Mouse (Mus musculus): ENCODE measurements at regions not wholly inside any gene's neighbourhood (a gene's known extent, or its start where the extent isn't known, plus 50 kb on each side); places are given as distances from the start of the nearest gene placed in this dataset.

DNA sequence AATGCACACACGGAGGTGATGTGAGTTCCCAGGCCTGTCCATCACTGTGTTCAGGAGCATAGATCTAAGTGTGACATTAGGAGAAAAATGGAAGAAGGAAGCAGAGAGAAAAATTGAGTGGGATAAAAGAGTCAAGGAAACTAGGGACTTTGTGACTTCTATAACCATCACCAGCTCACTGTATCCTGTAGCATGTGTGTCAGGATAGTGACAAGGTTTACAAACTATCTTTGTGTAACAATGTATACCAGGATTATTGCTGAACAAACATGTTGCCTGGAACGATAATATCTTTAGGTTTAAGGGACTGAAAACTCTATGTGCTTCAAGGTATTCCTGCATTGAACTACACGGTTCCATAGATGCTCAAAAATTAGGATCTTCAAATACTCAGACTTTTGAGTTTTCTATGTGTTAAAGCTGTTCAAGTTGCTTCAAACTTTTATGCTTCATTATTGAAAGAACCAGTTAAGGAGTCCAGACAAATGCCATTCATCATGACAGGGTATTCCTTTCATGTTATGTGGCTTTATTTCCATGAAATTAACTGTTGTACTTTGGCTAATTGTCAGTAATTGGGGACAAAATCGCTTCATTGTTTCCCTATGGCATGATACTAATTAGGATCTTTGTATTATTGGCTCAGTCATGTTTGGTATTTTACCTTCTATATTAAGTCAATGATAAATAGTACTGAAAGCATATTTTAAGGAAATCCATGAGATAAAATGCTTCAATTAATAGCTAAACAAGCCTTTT is 200.5 kb downstream of the Gm11146 start:
- no peak for DNase-seq (ENCODE audit: low spot score in 2 of 2)

DNA sequence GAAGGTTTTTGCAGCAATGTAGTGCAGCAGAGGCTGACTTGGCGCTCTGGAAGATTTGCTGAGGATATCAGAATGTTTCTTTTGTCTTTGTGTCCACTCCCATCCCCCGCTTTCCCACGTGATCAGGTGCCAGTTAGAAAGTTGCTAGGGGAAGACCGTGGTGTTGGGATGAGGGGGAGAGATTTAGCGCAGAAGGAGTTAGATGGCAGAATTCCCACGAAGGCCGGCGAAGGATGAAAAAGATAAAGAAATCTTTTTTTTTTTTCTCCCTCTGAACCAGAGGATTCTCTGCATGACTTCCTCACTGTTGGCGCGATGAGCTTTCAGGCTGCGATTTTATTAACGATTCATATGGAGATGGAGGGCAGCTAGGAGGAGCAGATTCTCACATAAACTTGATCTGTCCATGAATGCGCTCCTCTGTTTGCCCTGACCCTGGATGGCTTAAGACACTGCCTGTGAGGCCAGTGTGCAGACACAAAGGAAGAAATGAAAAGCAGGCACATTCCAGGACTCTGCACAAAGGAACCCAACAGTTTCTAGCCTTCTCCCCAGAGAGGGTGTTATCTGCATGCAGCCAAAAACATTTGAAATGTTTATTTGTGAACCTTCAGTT is 201.5 kb downstream of the Gm11146 start:
- peak; percentile 35 to 36 for DNase-seq (ENCODE audit: low spot score in 2 of 2)

DNA sequence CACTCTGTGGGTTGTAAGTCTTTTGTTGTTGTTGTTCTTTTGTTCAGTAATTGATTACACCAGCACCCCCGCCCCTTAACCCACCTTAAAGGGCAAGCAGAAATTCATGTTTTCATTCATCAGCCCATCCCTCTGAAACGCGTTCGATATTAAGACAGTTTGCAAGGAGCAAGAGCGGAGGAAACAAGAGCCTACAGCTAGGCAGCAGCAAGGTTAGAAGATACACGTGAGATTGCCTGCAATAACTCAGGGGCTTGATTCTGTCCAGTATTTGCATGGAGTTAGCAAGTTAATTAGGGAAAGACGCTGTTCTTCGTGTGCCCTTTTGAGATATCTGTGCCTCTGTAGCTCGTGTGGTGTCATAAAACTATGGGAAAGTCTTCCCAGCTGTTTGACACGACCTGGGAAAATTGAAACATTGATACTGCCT is 202.0 kb downstream of the Gm11146 start:
- no peak for DNase-seq (ENCODE audit: low spot score in 2 of 2)

DNA sequence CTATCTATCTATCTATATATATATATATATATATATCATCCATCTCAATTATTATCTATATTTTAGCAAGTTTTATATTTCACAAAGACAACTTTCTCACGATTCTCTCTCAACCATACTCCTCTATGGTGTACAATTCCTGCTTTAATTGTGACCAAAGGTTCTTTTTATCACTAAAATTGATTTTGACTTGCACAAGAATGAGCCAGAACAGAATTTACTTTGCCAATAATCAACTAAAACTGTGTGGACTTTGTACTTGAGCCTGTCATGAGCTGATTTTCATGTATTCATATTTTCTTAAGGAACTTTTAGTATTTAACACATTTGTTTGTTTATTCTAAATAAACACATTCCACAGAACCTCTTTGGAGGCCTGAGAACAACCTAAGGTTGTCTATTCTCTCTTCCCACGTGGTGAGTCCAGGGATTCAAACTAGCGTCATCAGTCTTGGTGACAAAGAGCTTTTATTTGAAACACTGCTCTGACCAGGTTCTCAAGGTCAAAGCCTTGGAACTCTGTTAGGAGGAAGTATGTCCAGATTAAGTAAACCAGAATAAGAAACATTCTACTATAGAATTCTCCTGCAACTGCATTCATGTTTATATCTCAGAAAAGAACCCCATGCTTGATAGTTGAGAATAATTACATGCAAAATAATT is 207.7 kb downstream of the Gm11146 start:
- DNase-seq (ENCODE audit: low spot score in 2 of 2): no peak

DNA sequence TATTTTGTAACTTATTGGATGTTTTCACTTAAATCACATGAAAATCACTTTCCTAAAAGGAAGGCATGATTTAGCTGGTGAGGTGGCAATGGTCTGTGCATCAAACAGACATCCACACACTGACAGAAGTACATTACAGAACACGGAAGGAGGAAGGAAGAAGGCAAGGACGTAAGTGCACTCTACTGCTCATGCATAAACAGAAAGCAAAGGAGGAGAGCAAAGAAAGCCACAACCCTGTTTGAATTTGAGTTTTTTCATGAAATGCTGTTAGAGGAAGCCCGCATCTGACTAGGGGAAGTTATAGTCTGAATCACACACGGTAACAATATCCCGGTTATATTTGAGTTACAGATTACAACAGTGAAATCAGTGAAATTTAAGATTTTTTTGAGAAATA is 208.4 kb downstream of the Gm11146 start:
- DNase-seq (ENCODE audit: low spot score in 2 of 2): no peak

DNA sequence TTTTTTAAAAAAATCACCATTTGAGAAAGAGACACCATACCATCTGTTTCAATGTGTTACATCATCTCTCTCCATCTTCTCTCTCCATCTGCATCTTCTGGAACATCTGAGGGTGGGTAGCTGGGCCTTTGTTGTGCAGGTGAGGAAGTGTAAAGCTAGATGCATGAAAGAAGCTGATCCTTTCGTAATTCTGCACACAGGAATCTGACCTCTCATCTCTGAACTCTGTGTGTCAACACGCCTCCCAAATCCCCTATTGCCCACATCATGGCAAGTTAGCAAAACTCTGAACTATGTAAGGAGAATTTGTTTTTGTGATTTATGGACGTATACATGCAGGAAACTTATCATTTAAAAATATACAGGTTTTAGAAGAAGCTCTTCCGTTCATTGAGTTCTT is 209.7 kb downstream of the Gm11146 start:
- DNase-seq (ENCODE audit: low spot score in 2 of 2): no peak

DNA sequence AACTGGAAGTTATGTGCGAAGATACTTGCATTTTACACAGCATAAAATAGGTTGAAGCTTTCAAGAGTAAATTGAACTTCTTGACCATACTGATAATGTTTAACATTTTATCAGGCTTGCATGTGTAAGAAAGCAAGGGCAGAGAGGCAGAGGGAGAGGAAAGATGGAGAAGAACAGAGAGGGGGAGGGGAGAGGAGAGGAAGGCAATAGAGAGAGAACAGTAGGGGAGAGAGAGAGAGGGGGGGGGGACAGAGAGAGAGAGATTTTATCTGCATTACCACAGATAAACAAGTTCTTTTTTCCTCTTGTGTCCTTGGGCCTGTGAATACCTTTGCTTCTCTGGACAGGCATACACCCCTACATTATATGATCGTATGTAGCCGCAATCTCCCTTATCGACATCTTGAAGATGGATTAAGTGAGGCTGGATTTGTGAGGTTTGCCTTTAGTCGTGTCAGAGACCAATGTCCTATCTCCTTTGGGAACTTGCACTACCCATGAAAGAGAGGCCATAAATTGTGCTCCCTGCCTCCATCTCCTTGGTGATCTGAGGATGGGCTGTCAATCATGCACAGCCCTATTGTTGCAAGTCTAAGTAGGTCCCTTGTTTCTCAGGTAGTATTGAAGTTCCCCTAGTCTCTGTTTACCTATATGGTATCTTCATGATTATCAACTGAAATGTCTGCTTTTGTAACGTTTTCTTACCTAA is 217.7 kb downstream of the Gm11146 start:
- no peak for DNase-seq (ENCODE audit: low spot score in 2 of 2)

DNA sequence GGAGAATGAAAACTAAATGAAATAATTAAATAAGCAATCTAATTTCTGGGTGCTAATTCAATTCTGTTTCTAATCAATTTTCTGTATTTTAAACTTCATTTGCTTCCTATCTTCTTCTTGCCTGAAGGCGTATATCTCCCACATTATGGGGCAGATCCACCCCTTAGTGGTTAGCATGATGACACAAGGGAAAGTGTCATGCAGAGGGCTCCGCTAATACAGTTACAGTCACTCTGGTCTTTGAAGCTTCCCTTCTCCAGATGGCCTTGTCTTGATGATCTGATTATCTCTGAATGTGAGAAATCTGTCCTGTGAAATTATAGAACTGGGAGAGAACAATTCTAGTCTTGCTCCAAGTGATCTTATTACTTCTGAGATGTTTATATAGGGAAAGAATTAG is 219.1 kb downstream of the Gm11146 start:
- DNase-seq (ENCODE audit: low spot score in 2 of 2): no peak

DNA sequence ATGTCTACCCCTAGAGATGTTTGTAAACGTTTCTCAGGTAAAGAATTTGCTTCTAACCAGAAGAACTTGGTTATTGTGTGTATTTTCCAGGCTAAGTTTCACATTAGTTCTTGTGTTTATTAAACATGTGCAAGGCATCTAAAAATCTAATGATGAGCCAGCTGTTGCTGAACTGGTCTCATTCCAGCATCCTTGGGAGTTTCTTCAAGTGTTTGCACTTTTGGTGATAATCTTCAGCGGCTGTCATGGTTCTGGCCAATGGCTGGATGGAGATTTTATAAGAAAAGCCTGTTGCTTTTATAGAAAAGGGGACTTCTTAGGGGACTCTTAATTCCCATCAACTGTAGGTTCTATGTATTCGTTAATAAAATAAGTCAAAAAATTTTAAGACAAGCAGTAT is 229.1 kb downstream of the Gm11146 start:
- DNase-seq (ENCODE audit: low spot score in 2 of 2): no peak

DNA sequence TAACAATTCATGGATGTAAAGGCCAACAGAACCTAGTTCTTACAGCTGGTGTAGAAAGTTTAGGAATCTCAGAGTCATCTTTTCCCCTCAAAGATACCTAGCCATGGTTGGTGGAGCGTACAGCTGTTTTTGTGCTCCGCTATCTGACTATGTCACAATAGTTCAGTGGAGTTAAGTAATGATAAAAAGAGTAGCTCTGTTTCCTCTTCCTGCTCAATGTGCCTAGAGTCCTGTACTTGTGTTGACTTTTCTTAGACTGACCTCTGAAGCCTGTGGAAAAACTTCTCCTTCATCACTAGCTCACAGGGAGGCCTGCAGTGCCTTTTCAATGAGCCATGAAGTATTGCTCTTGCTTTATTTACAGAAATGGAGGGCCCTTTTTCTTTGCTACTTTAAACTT is 232.1 kb downstream of the Gm11146 start:
- DNase-seq (ENCODE audit: low spot score in 2 of 2): no peak

DNA sequence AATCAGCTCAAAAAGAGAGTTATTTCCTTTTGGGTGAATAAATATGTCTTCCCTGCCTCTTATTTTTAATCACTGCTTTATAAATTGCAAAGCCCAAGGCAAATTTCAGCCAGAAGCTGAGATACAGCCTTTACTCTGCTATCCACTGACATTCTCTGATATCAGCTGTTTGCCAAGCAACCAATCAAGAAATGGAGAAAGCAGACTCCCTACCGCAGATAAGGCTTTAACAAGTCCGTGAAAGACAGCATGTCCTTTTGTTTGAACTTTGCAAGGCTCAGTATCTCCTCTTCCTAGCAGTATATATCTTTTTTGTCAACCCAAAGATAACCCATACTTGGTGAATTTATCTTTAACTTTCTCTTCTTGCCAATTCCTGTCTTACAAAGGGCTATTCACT is 236.6 kb downstream of the Gm11146 start:
- DNase-seq (ENCODE audit: low spot score in 2 of 2): no peak

DNA sequence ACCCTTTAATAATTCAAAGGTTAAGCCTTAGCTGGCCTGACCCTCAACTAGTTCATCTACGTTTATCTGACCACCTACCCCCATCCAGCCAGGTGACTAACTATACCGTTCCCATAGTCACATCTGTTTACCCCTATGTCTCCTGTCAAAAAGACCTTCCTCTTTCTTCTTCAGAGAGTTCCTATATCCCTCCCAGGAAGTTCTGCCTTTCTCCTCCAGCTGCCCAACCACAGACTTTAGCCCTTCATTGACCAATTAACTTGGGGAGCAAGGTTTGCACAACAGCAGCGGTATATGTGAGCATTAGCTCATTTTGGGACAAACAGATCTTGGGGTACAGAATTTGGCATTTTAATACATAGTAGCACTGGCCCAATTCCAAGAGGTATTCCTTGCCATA is 237.5 kb downstream of the Gm11146 start:
- DNase-seq (ENCODE audit: low spot score in 2 of 2): no peak

DNA sequence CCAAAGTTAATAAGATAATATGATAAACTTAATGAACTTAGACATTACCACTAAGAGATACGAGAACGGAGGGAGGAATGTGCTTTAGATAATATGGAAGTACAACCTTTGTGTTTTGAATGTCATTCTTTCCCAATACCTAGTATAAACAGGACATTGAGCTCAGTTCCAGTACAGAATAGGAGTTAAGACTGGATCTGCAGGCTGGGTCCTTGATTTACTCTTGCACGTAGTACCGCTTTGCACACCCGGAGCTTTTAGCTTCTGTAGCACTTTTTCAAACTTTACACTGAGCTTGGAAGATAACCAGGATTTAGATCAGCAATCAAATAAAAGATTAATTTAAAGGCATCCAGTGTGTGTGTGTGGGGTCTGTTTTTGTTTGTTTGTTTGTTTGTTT is 242.7 kb downstream of the Gm11146 start:
- no peak for DNase-seq (ENCODE audit: low spot score in 2 of 2)

DNA sequence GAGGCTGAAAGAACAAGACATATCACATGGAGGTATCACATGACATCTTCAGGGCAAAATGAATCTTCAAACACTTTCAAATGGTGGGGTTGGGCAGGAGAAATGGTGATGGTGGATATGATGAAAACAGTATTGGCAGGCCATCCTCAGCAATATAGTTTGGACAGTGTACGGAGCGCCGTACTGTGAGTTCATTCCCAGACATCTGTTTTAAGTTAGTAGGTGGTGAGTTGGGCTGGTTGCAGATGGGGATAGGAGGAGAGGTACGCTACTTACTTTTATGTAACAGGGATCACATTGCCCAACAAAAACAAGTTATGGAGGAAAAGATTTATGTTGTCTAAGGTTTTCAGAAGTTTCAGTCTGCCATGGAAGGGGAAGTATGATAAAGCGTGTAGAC is 246.6 kb downstream of the Gm11146 start:
- DNase-seq (ENCODE audit: low spot score in 2 of 2): no peak

DNA sequence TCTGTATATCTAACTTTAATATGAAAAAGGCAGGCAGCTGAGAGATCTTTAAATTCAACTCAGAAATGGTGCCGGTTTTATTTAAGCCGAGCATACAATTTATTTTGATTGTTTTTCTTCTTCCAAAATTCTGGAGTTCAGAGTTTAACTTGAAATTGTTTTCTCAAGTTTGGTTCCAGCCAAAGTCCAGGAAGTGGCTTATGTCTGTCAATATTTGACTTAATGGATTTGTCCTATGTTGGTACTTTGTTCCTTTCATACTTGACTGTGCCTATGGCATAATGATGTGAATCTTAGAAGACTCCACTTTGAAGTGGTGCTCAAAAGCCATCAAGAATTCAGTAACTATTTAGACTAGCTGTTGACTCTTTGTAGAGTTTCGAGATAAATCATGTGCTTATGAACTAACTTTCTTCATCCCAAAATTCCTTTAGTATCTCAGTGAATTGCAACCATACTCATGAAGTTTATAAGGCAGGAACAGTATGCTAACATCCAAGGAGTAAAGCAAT is 247.6 kb downstream of the Gm11146 start:
- no peak for DNase-seq (ENCODE audit: low spot score in 2 of 2)

DNA sequence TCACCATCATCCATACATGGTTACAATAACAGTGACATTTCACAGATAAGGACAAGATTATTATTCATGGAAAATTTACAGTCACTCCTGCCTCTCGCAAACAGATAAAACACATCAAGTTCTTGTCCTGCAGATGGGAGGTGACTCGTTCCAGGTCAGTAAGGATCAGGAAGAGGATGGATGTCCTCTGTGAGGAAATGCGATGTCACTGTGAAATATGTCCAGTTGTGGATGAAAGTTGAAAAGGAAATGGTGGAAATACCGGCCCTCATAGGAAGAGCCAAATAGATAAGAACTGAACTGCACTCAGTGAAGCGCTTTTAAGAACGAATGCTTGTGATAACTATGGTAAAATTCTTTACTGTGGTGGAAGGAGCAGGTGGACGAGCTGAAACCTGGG is 255.8 kb downstream of the Gm11146 start:
- DNase-seq (ENCODE audit: low spot score in 2 of 2): no peak

DNA sequence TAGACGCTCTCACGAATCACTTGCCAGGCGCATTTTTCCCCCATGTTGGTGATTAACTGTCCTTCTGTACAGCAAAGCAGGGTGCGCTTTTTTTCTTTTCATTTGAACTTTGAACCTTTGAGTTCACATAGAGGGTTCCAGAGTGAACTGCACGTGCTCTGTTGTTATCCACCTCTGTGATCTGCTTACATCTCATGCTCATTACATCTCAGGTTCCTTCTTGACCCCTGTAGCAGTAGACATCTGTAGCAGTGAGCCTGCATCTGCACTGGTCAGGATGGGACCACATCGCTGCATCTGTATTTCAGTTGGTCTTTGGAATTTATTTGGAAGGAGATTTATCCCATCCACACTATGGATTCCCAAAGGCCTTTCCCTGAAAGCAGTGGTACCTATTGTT is 269.6 kb downstream of the Gm11146 start:
- no peak for DNase-seq (ENCODE audit: low spot score in 2 of 2)

DNA sequence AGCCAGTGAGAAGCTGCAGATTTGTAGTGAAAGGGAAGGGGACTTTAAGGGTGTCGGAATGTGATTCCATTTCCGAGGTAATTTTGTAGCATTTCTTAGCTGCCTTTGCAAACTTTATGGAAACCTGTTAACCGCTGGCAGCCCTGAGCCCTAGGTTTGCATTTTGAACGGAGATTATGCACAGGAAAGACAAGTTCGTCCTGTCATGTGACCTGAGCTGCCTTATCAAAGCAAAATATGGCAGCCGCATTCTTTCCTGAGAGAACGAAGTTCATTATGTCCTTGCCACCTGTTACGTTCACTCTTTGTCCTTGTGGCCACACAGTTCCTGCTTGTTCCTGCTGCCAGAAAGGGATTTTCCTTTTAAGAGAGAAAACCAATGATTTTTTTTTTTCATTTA is 270.9 kb downstream of the Gm11146 start:
- DNase-seq (ENCODE audit: low spot score in 2 of 2): peak; percentile 30 to 40

DNA sequence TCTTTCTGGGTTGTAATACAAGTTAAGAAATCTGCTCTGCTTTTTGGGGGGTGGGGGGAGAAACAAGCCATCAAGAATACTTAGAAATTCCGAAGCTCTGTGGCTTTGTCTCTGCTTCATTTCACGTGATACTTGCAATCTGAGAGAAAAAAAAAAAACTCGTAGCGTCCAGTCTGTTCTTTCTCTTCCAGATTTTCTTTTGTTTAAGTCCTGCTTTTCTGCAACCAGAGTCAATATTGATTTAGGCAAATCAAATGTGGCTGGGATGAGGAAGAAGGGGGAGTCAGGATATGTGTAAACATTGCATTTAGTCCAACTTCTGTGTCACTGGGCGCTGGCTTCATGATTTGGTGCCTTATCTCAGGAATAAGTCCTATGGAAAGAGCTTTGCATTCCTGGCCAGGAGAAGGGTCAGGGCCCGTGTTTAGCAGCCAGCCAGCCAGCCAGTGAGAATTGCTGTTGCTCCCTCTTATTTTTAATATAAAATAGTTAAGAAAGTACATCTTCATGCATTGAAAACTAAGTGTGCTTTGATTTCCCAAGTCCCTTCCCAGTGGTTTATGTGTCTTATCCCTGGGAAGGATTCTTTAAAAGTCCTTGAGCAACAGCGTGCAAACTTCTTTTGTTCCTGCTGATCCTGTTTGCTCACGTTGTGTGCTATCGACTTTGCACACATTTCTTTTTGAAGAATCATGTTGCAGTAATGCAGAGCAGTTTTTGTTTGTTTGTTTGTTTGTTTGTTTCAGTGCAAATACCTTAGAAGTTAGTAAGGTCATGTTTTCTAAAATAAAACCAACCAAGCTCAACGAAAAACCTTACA is 272.0 kb downstream of the Gm11146 start:
- peak; percentile 22 to 33 for DNase-seq (ENCODE audit: low spot score in 2 of 2)

DNA sequence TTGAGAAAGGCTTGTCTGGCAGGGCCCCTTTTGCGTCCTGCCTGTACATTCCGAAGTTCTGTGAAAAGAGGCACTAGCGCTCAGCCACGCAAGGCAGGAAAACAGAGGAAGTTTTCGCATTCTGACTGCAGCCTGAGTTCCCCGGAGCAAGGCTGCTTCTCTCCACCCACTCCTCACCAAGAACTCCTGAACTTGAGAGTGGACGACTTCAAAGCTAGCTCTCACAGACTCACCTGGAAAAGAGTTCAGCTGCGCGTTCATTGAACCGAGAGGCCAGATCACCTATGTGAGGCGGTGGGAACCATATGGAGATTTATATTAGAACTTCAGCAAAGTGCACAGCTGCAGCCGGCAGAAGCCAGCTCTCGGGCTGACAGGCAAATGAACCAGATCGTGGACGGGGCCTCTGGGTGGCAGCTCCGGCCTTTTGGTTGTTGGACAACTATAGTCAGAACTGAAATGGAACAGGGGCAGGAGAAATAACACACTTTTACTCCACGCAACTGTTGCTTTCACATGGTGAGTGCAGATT is 272.7 kb downstream of the Gm11146 start:
- peak; percentile 51 to 56 for DNase-seq (ENCODE audit: low spot score in 2 of 2)

Data from adrenal gland, adult 18-20 months (tissue).